Mouse (Mus musculus) testis, adult 2 months (tissue): ENCODE data around the gene Taf9b.

Experiments
- CTCF ChIP-seq: fragments of 200-500 bp; IDR thresholded peaks from 2 replicates; pipeline ENCODE4 v1.5.1; 2012; ENCODE audit warnings: low read depth, mild to moderate bottlenecking, inconsistent platforms, low read length, moderate library complexity; ENCODE audit not compliant: control insufficient read depth, insufficient read depth, insufficient replicate concordance
- POLR2A ChIP-seq: fragments of 200-500 bp; IDR thresholded peaks from 2 replicates; pipeline ENCODE4 v1.6.1; 2012; ENCODE audit warnings: low read depth, mild to moderate bottlenecking, inconsistent platforms, low read length, moderate library complexity; ENCODE audit not compliant: control insufficient read depth

DNA sequence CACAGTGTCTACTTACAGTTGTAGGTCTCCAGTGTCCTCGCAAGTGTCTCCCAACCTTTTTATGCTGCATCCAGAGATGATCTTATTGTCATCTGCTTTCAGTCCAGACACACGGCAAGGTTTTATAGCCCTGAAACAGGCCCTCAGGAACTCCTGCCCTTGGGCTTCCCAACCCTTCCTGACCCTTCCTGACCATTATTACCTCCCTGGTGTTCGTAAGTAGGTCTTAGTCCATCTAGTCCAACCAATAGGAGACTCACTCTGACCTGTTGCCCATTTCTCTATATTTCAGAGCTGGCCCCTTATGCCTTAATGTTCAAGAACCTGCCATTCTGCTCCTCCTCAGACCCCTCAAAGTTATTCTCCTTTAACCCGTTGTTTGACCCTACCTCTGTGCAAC, 34.3 kb upstream of the Taf9b start, which contains the start of gene Fnd3c2:
- TF ChIP-seq CTCF (no peak), POLR2A (no peak)
